Mouse (Mus musculus) right cerebral cortex, postnatal 14 days (tissue): ENCODE results near the gene Actr10.
A peak's percentile ranks its signal among the peaks of the same experiment; 100 is the strongest.

Experiments
- DNase-seq: peaks from one replicate; pipeline ENCODE4 v3.0.0; 2022

Gene Actr10

GRCm38 (mm10) chr12:70968141-70968790 lies 30.6 kb downstream of the Actr10 start:
- peak; percentile 76 for DNase-seq

- peak; percentile 77 for DNase-seq
Observed at GRCm38 (mm10) chr12:70968791-70969307, 31.2 kb downstream of the Actr10 start.

- DNase-seq: peak; percentile 48
Observed at GRCm38 (mm10) chr12:70969485-70970184, 32.0 kb downstream of the Actr10 start.

- no peak for DNase-seq
Observed at GRCm38 (mm10) chr12:70973831-70974230, 36.2 kb downstream of the Actr10 start.

GRCm38 (mm10) chr12:70974441-70975266 lies 37.0 kb downstream of the Actr10 start, which contains the start of gene Psma3:
Gene Psma3, plus strand, starts transcription at chr12:70974621.
- DNase-seq: peak; percentile 90

- DNase-seq: no peak
Observed at GRCm38 (mm10) chr12:70975406-70975805, 37.7 kb downstream of the Actr10 start.

GRCm38 (mm10) chr12:70975891-70976290 lies 38.2 kb downstream of the Actr10 start:
- no peak for DNase-seq

GRCm38 (mm10) chr12:70978345-70978744 lies 40.7 kb downstream of the Actr10 start:
- no peak for DNase-seq

GRCm38 (mm10) chr12:70984855-70985550 lies 47.3 kb downstream of the Actr10 start:
- no peak for DNase-seq

GRCm38 (mm10) chr12:70997225-70997624 lies 59.6 kb downstream of the Actr10 start:
- DNase-seq: no peak

GRCm38 (mm10) chr12:70999423-70999903 lies 61.8 kb downstream of the Actr10 start:
- no peak for DNase-seq

GRCm38 (mm10) chr12:71000344-71000743 lies 62.7 kb downstream of the Actr10 start:
- no peak for DNase-seq

GRCm38 (mm10) chr12:71001456-71001855 lies 63.8 kb downstream of the Actr10 start:
- no peak for DNase-seq

GRCm38 (mm10) chr12:71003760-71004426 lies 66.2 kb downstream of the Actr10 start:
- no peak for DNase-seq

GRCm38 (mm10) chr12:71006141-71006540 lies 68.5 kb downstream of the Actr10 start:
- no peak for DNase-seq

- DNase-seq: no peak
Observed at GRCm38 (mm10) chr12:71006901-71007300, 69.2 kb downstream of the Actr10 start.

GRCm38 (mm10) chr12:71009769-71010168 lies 72.1 kb downstream of the Actr10 start:
- DNase-seq: no peak
